In genomic region chr4:82916003-82916677, GRCm38 (mm10) we compare ENCODE assay signal across 8 mouse cellular contexts. TPM values are rescaled to one million over a fixed set of nuclear protein-coding genes. Genes with fewer than 3 reads are reported as not detected.
DNase-seq lines count a peak whose midpoint lies in the region; ATAC-seq and TF ChIP-seq lines count a peak whose summit lies in the region.

No protein-coding gene starts in this region.

- no peak overlapping the region for H3K9ac ChIP-seq in embryonic facial prominence, embryonic 12.5 days
- no peak overlapping the region for H3K9ac ChIP-seq in stomach, embryonic 15.5 days
- no peak overlapping the region for H3K9ac ChIP-seq in stomach, postnatal 0 days (ENCODE audit: low read length)
- peak overlapping the region; percentile 34; the same call in 1 of the 2 replicates for H3K9ac ChIP-seq in hindbrain, embryonic 16.5 days (ENCODE audit: low read depth, low read length)
- H3K9ac ChIP-seq in stomach, embryonic 16.5 days (ENCODE audit: low read length): no peak overlapping the region

- H3K4me2 ChIP-seq in embryonic facial prominence, embryonic 12.5 days (replicated peaks): no peak overlapping the region
- no peak overlapping the region for H3K4me2 ChIP-seq in stomach, embryonic 15.5 days
- H3K4me2 ChIP-seq in stomach, postnatal 0 days (replicated peaks; ENCODE audit: low read depth): no peak overlapping the region
- H3K4me2 ChIP-seq in hindbrain, embryonic 16.5 days (ENCODE audit: low read length): peak overlapping the region; percentile 52
- H3K4me2 ChIP-seq in stomach, embryonic 16.5 days (ENCODE audit: low read depth, low read length): no peak overlapping the region

- no peak for TF ChIP-seq EP300 in stomach, postnatal 0 days (optimal IDR thresholded peaks at IDR 0.05)

- DNase-seq in embryonic facial prominence, embryonic 10.5 days (ENCODE audit: low spot score): no peak
- DNase-seq in stomach, postnatal 0 days (ENCODE audit: low spot score): no peak
- DNase-seq in left cerebral cortex, adult 18-20 months (ENCODE audit: low spot score in 2 of 2): no peak

- no peak for ATAC-seq in embryonic facial prominence, embryonic 12.5 days (ENCODE audit: insufficient number of reproducible peaks, insufficient read depth, low FRiP score, low TSS enrichment)
- ATAC-seq in stomach, embryonic 15.5 days (ENCODE audit: insufficient read depth, low FRiP score, low read depth): no peak
- no peak for ATAC-seq in stomach, postnatal 0 days (ENCODE audit: low FRiP score, low TSS enrichment)
- peak; percentile 87 for ATAC-seq in hindbrain, embryonic 16.5 days
- no peak for ATAC-seq in stomach, embryonic 16.5 days (ENCODE audit: insufficient read depth, low FRiP score)
- ATAC-seq in CD4-positive, CD25-positive, alpha-beta regulatory T cell, adult 4 months: no peak

- TF ChIP-seq CTCF in stomach, postnatal 0 days (IDR thresholded peaks at IDR 0.05; ENCODE audit: low read depth): no peak

- 59% methylated on average over 14 of the region's 14 CpGs for WGBS in embryonic facial prominence, embryonic 12.5 days
- 63% methylated on average over 14 of the region's 14 CpGs for WGBS in embryonic facial prominence, embryonic 10.5 days
- WGBS in stomach, embryonic 15.5 days: 49% methylated on average over 14 of the region's 14 CpGs
- 53% methylated on average over 14 of the region's 14 CpGs for WGBS in stomach, postnatal 0 days
- 14% methylated on average over 14 of the region's 14 CpGs for WGBS in hindbrain, embryonic 16.5 days
- 48% methylated on average over 14 of the region's 14 CpGs for WGBS in stomach, embryonic 16.5 days

- H3K9me3 ChIP-seq in embryonic facial prominence, embryonic 12.5 days: no peaks in the 10 kb centered on the region
- no peaks in the 10 kb centered on the region for H3K9me3 ChIP-seq in embryonic facial prominence, embryonic 10.5 days
- H3K9me3 ChIP-seq in stomach, embryonic 15.5 days: no peaks in the 10 kb centered on the region
- no peaks in the 10 kb centered on the region for H3K9me3 ChIP-seq in stomach, postnatal 0 days (ENCODE audit: control insufficient read depth, low read length)
- H3K9me3 ChIP-seq in hindbrain, embryonic 16.5 days (ENCODE audit: control insufficient read depth, low read length): no peaks in the 10 kb centered on the region
- no peaks in the 10 kb centered on the region for H3K9me3 ChIP-seq in stomach, embryonic 16.5 days (replicated peaks; ENCODE audit: control insufficient read depth, low read length)

- peaks cover 7% of the 10 kb centered on the region; the same call in 1 of the 2 replicates for H3K4me1 ChIP-seq in embryonic facial prominence, embryonic 12.5 days
- peaks cover 9% of the 10 kb centered on the region; the same call in 1 of the 2 replicates for H3K4me1 ChIP-seq in embryonic facial prominence, embryonic 10.5 days
- no peaks in the 10 kb centered on the region for H3K4me1 ChIP-seq in stomach, embryonic 15.5 days
- H3K4me1 ChIP-seq in stomach, postnatal 0 days (replicated peaks; ENCODE audit: control insufficient read depth, insufficient read depth): no peaks in the 10 kb centered on the region
- H3K4me1 ChIP-seq in hindbrain, embryonic 16.5 days (ENCODE audit: control insufficient read depth, insufficient read depth, low read depth, low read length): peaks cover 20% of the 10 kb centered on the region
- peaks cover 6% of the 10 kb centered on the region; the same call in 1 of the 2 replicates for H3K4me1 ChIP-seq in stomach, embryonic 16.5 days (ENCODE audit: control insufficient read depth, insufficient read depth, low read length)

- peaks cover 7% of the 10 kb centered on the region for H3K36me3 ChIP-seq in embryonic facial prominence, embryonic 12.5 days
- peaks cover 42% of the 10 kb centered on the region for H3K36me3 ChIP-seq in embryonic facial prominence, embryonic 10.5 days (replicated peaks)
- no peaks in the 10 kb centered on the region for H3K36me3 ChIP-seq in stomach, embryonic 15.5 days
- no peaks in the 10 kb centered on the region for H3K36me3 ChIP-seq in stomach, postnatal 0 days (ENCODE audit: control insufficient read depth, insufficient read depth, low read length)
- no peaks in the 10 kb centered on the region for H3K36me3 ChIP-seq in hindbrain, embryonic 16.5 days (ENCODE audit: control insufficient read depth, insufficient read depth, low read length)
- H3K36me3 ChIP-seq in stomach, embryonic 16.5 days (ENCODE audit: control insufficient read depth, insufficient read depth, low read length): no peaks in the 10 kb centered on the region

- H3K27ac ChIP-seq in embryonic facial prominence, embryonic 12.5 days: 0 out of 2 replicates have a peak overlapping the region, but pooled peaks have one; percentile 36
- no peak overlapping the region for H3K27ac ChIP-seq in embryonic facial prominence, embryonic 10.5 days (replicated peaks)
- 0 out of 2 replicates have a peak overlapping the region, but pooled peaks have one; percentile 16 for H3K27ac ChIP-seq in stomach, embryonic 15.5 days
- no peak overlapping the region for H3K27ac ChIP-seq in stomach, postnatal 0 days (replicated peaks)
- peak overlapping the region; percentile 63 for H3K27ac ChIP-seq in hindbrain, embryonic 16.5 days (ENCODE audit: low read depth, low read length)
- peak overlapping the region; percentile 3; the same call in 1 of the 2 replicates for H3K27ac ChIP-seq in stomach, embryonic 16.5 days (ENCODE audit: low read length)

- no peaks in the 10 kb centered on the region for H3K27me3 ChIP-seq in embryonic facial prominence, embryonic 12.5 days
- H3K27me3 ChIP-seq in embryonic facial prominence, embryonic 10.5 days (replicated peaks; ENCODE audit: low read depth, poor library complexity, severe bottlenecking): no peaks in the 10 kb centered on the region
- H3K27me3 ChIP-seq in stomach, embryonic 15.5 days (replicated peaks): no peaks in the 10 kb centered on the region
- H3K27me3 ChIP-seq in stomach, postnatal 0 days (ENCODE audit: control insufficient read depth, insufficient read depth, low read length): no peaks in the 10 kb centered on the region
- no peaks in the 10 kb centered on the region for H3K27me3 ChIP-seq in hindbrain, embryonic 16.5 days (replicated peaks; ENCODE audit: control insufficient read depth, insufficient read depth, low read length)
- no peaks in the 10 kb centered on the region for H3K27me3 ChIP-seq in stomach, embryonic 16.5 days (ENCODE audit: control insufficient read depth, insufficient read depth, low read length)

- no peak overlapping the region for H3K4me3 ChIP-seq in embryonic facial prominence, embryonic 12.5 days
- no peak overlapping the region for H3K4me3 ChIP-seq in embryonic facial prominence, embryonic 10.5 days
- no peak overlapping the region for H3K4me3 ChIP-seq in stomach, embryonic 15.5 days (replicated peaks)
- no peak overlapping the region for H3K4me3 ChIP-seq in stomach, postnatal 0 days (ENCODE audit: low read depth, low read length)
- peak overlapping the region; percentile 18 for H3K4me3 ChIP-seq in hindbrain, embryonic 16.5 days (ENCODE audit: low read length)
- no peak overlapping the region for H3K4me3 ChIP-seq in stomach, embryonic 16.5 days (replicated peaks; ENCODE audit: low read length)

RNA-seq across cellular contexts. Expression of gene Cer1, which starts 31.2 kb away (rescaled TPM):
- polyA plus RNA-seq in embryonic facial prominence, embryonic 12.5 days (2016; fragmentation: Nextera tagmentation; extraction: Ambion mirVana): 0.25 and 0.45 TPM in 2 replicates
- polyA plus RNA-seq in embryonic facial prominence, embryonic 10.5 days (2016; fragmentation: Nextera tagmentation; extraction: Ambion mirVana): 0.14 TPM in 1 of 2 replicates, not detected in the other
- 0.14 and 0.34 TPM in 2 replicates for polyA plus RNA-seq in stomach, embryonic 15.5 days (2015; fragmentation: Nextera tagmentation; extraction: Ambion mirVana)
- polyA plus RNA-seq in stomach, postnatal 0 days (2015; fragmentation: Nextera tagmentation; extraction: Ambion mirVana): 0.05 TPM in 1 of 2 replicates, not detected in the other
- 0.18 TPM in 1 of 2 replicates, not detected in the other for polyA plus RNA-seq in hindbrain, embryonic 16.5 days (2015; fragmentation: Nextera tagmentation; extraction: Ambion mirVana)
- polyA plus RNA-seq in stomach, embryonic 16.5 days (2015; fragmentation: Nextera tagmentation; extraction: Ambion mirVana): 0.12 and 0.25 TPM in 2 replicates
- not detected for polyA plus RNA-seq in CD4-positive, CD25-positive, alpha-beta regulatory T cell, adult 4 months (2017; shearing (Covaris generic))
- under 1 TPM in 1 of 2 experiments, not detected in 1; 0.21 TPM for total RNA-seq in left cerebral cortex, adult 18-20 months (2021)

RNA-seq across cellular contexts. Expression of gene Zdhhc21, which starts 56.4 kb away (rescaled TPM):
- 14.5 and 14.7 TPM in 2 replicates for polyA plus RNA-seq in embryonic facial prominence, embryonic 12.5 days (2016; fragmentation: Nextera tagmentation; extraction: Ambion mirVana)
- 13.5 and 14.0 TPM in 2 replicates for polyA plus RNA-seq in embryonic facial prominence, embryonic 10.5 days (2016; fragmentation: Nextera tagmentation; extraction: Ambion mirVana)
- 15.1 and 15.9 TPM in 2 replicates for polyA plus RNA-seq in stomach, embryonic 15.5 days (2015; fragmentation: Nextera tagmentation; extraction: Ambion mirVana)
- 9.9 and 10.4 TPM in 2 replicates for polyA plus RNA-seq in stomach, postnatal 0 days (2015; fragmentation: Nextera tagmentation; extraction: Ambion mirVana)
- 19.2 and 20.9 TPM in 2 replicates for polyA plus RNA-seq in hindbrain, embryonic 16.5 days (2015; fragmentation: Nextera tagmentation; extraction: Ambion mirVana)
- polyA plus RNA-seq in stomach, embryonic 16.5 days (2015; fragmentation: Nextera tagmentation; extraction: Ambion mirVana): 18.2 and 21.3 TPM in 2 replicates
- 10 to 100 TPM; 12.0 to 12.1 TPM for polyA plus RNA-seq in CD4-positive, CD25-positive, alpha-beta regulatory T cell, adult 4 months (2017; shearing (Covaris generic))
- 10 to 100 TPM; 63.4 to 67.5 TPM for total RNA-seq in left cerebral cortex, adult 18-20 months (2021)

Comparison
In these comparisons a context has a peak if more than half of its experiments do, and no peak if none do; other contexts are left out.
1. H3K27ac ChIP-seq: peak in embryonic facial prominence, embryonic 12.5 days (single experiment), stomach, embryonic 15.5 days (single experiment), hindbrain, embryonic 16.5 days (single experiment) and stomach, embryonic 16.5 days (single experiment); none in embryonic facial prominence, embryonic 10.5 days (single experiment) and stomach, postnatal 0 days (single experiment).